Mouse (Mus musculus) regulatory T cell (primary cell): Measurements from ENCODE around the gene Unc5c.

Source experiments
- in situ Hi-C: fragments of 300-600 bp; cut with MboI, MseI; formaldehyde crosslinking; loops from one replicate; pipeline ENCODE4 v1.15.1; 2025; ENCODE audit warnings: high pct_unique_total_duplicates

Gene Unc5c

GRCm38 (mm10) chr3:141701381-141701909, 236.4 kb downstream of the Unc5c start:
- in situ Hi-C loops: loop anchor here (25.0 kb wide), 1 partner anchor 936 kb away; no protein-coding TSS in a partner anchor

- in situ Hi-C loops: loop anchor here (25.0 kb wide), 1 partner anchor 926 kb away; no protein-coding TSS in a partner anchor
Measured at GRCm38 (mm10) chr3:141711601-141712000, 246.6 kb downstream of the Unc5c start.

GRCm38 (mm10) chr3:141716371-141716770, 251.4 kb downstream of the Unc5c start:
- in situ Hi-C loops: loop anchor here (25.0 kb wide), 1 partner anchor 921 kb away; no protein-coding TSS in a partner anchor

- in situ Hi-C loops: loop anchor here (25.0 kb wide), 1 partner anchor 918 kb away; no protein-coding TSS in a partner anchor
Measured at GRCm38 (mm10) chr3:141719050-141719449, 254.0 kb downstream of the Unc5c start.

- in situ Hi-C loops: loop anchor here (25.0 kb wide), 1 partner anchor 913 kb away; no protein-coding TSS in a partner anchor
Measured at GRCm38 (mm10) chr3:141724499-141724898, 259.5 kb downstream of the Unc5c start.

GRCm38 (mm10) chr3:141725432-141725831, 260.4 kb downstream of the Unc5c start:
- in situ Hi-C loops: no loop called here

GRCm38 (mm10) chr3:141733844-141734243, 268.8 kb downstream of the Unc5c start:
- in situ Hi-C loops: no loop called here

GRCm38 (mm10) chr3:141735285-141735684, 270.3 kb downstream of the Unc5c start:
- in situ Hi-C loops: no loop called here

- in situ Hi-C loops: no loop called here
Measured at GRCm38 (mm10) chr3:141745322-141745721, 280.3 kb downstream of the Unc5c start.

GRCm38 (mm10) chr3:141748694-141749381, 283.8 kb downstream of the Unc5c start:
- in situ Hi-C loops: no loop called here

GRCm38 (mm10) chr3:141752172-141752571, 287.2 kb downstream of the Unc5c start:
- in situ Hi-C loops: no loop called here

- in situ Hi-C loops: no loop called here
Measured at GRCm38 (mm10) chr3:141757259-141757658, 292.2 kb downstream of the Unc5c start.

- in situ Hi-C loops: no loop called here
Measured at GRCm38 (mm10) chr3:141778411-141778919, 313.4 kb downstream of the Unc5c start.

- in situ Hi-C loops: no loop called here
Measured at GRCm38 (mm10) chr3:141779186-141779585, 314.2 kb downstream of the Unc5c start.

GRCm38 (mm10) chr3:141782553-141782952, 317.5 kb downstream of the Unc5c start:
- in situ Hi-C loops: no loop called here

- in situ Hi-C loops: no loop called here
Measured at GRCm38 (mm10) chr3:141791026-141791780, 326.2 kb downstream of the Unc5c start.

GRCm38 (mm10) chr3:141792106-141792505, 327.1 kb downstream of the Unc5c start:
- in situ Hi-C loops: no loop called here

GRCm38 (mm10) chr3:141793755-141794154, 328.7 kb downstream of the Unc5c start:
- in situ Hi-C loops: no loop called here

GRCm38 (mm10) chr3:141794371-141794770, 329.4 kb downstream of the Unc5c start:
- in situ Hi-C loops: no loop called here

- in situ Hi-C loops: no loop called here
Measured at GRCm38 (mm10) chr3:141797372-141797771, 332.4 kb downstream of the Unc5c start.

- in situ Hi-C loops: no loop called here
Measured at GRCm38 (mm10) chr3:141797789-141798188, 332.8 kb downstream of the Unc5c start.

- in situ Hi-C loops: no loop called here
Measured at GRCm38 (mm10) chr3:141804133-141804532, 339.1 kb downstream of the Unc5c start.
